Mouse (Mus musculus): ENCODE data around the gene Dgki. TPM values are rescaled to one million over a fixed set of nuclear protein-coding genes. Genes with fewer than 3 reads are reported as not detected.

Dgki gene
- polyA plus RNA-seq, 1 experiment from 2014 or later = 0.97 TPM

GRCm38 (mm10) chr6:36903159-36903794 is 396.7 kb downstream of the Dgki start:
- no peak for ATAC-seq (ENCODE audit: insufficient number of reproducible peaks, low FRiP score, low TSS enrichment, low read depth)
- no peak overlapping the region for H3K4me2 ChIP-seq (ENCODE audit: low read depth, severe bottlenecking)
- H3K9me3 ChIP-seq (ENCODE audit: control insufficient read depth, low read length) = no peaks in the 10 kb centered on the region
- no peak for DNase-seq (ENCODE audit: low spot score)
- WGBS = 38% methylated on average over 8 of the region's 8 CpGs
- peaks cover 4% of the 10 kb centered on the region; the same call in 1 of the 2 replicates for H3K4me1 ChIP-seq (ENCODE audit: control insufficient read depth, insufficient read depth, low read length)
- H3K4me3 ChIP-seq (ENCODE audit: low read depth, low read length) = no peak overlapping the region
- no peaks in the 10 kb centered on the region for H3K36me3 ChIP-seq (ENCODE audit: control insufficient read depth, insufficient read depth, low read length)
- H3K9ac ChIP-seq (ENCODE audit: low read length) = no peak overlapping the region
- H3K27me3 ChIP-seq (ENCODE audit: control insufficient read depth, insufficient read depth, low read length) = no peaks in the 10 kb centered on the region
- H3K27ac ChIP-seq (replicated peaks; ENCODE audit: low read depth, low read length) = no peak overlapping the region

GRCm38 (mm10) chr6:36899872-36900271 is 400.1 kb downstream of the Dgki start:
- Histone ChIP-seq H3K9me3 (ENCODE audit: control insufficient read depth, low read length) (no peaks in the 10 kb centered on the region), H3K27ac (replicated peaks; ENCODE audit: low read depth, low read length) (no peak overlapping the region), H3K27me3 (ENCODE audit: control insufficient read depth, insufficient read depth, low read length) (no peaks in the 10 kb centered on the region), H3K4me3 (ENCODE audit: low read depth, low read length) (no peak overlapping the region), H3K9ac (ENCODE audit: low read length) (no peak overlapping the region), H3K36me3 (ENCODE audit: control insufficient read depth, insufficient read depth, low read length) (no peaks in the 10 kb centered on the region), H3K4me1 (ENCODE audit: control insufficient read depth, insufficient read depth, low read length) (peaks cover 6% of the 10 kb centered on the region; the same call in 1 of the 2 replicates), H3K4me2 (ENCODE audit: low read depth, severe bottlenecking) (no peak overlapping the region)
- DNase-seq (ENCODE audit: low spot score) (no peak), ATAC-seq (ENCODE audit: insufficient number of reproducible peaks, low FRiP score, low TSS enrichment, low read depth) (no peak)
- 92% methylated on average over 4 of the region's 4 CpGs for WGBS

- Histone ChIP-seq H3K27me3 (ENCODE audit: control insufficient read depth, insufficient read depth, low read length) (no peaks in the 10 kb centered on the region), H3K27ac (replicated peaks; ENCODE audit: low read depth, low read length) (peak overlapping the region; percentile 23; the same call in 1 of the 2 replicates), H3K36me3 (ENCODE audit: control insufficient read depth, insufficient read depth, low read length) (no peaks in the 10 kb centered on the region), H3K4me3 (ENCODE audit: low read depth, low read length) (no peak overlapping the region), H3K9me3 (ENCODE audit: control insufficient read depth, low read length) (no peaks in the 10 kb centered on the region), H3K9ac (ENCODE audit: low read length) (no peak overlapping the region), H3K4me2 (ENCODE audit: low read depth, severe bottlenecking) (no peak overlapping the region), H3K4me1 (ENCODE audit: control insufficient read depth, insufficient read depth, low read length) (peaks cover 5% of the 10 kb centered on the region; the same call in 1 of the 2 replicates)
- no peak for DNase-seq (ENCODE audit: low spot score)
- ATAC-seq (ENCODE audit: insufficient number of reproducible peaks, low FRiP score, low TSS enrichment, low read depth) = no peak
- 69% methylated on average over 6 of the region's 6 CpGs for WGBS
Measured at GRCm38 (mm10) chr6:36898412-36898811, 401.6 kb downstream of the Dgki start.

- H3K4me2 ChIP-seq (ENCODE audit: low read depth, severe bottlenecking) = no peak overlapping the region
- ATAC-seq (ENCODE audit: insufficient number of reproducible peaks, low FRiP score, low TSS enrichment, low read depth) (0 out of 2 replicates have a peak, but pooled peaks have one; percentile 32), DNase-seq (ENCODE audit: low spot score) (no peak)
Measured at GRCm38 (mm10) chr6:36897616-36898149, 402.3 kb downstream of the Dgki start.

GRCm38 (mm10) chr6:36896656-36897055 is 403.3 kb downstream of the Dgki start:
- peak; percentile 86 for ATAC-seq (ENCODE audit: insufficient number of reproducible peaks, low FRiP score, low TSS enrichment, low read depth)
- no peak overlapping the region for H3K9ac ChIP-seq (ENCODE audit: low read length)
- 41% methylated on average over 2 of the region's 2 CpGs for WGBS

More at GRCm38 (mm10) chr6:36897616-36898149, 402.3 kb downstream of the Dgki start:
- no peak overlapping the region for H3K4me3 ChIP-seq (ENCODE audit: low read depth, low read length)
- 0 out of 2 replicates have a peak, but pooled peaks cover 2% of the 10 kb centered on the region for H3K4me1 ChIP-seq (ENCODE audit: control insufficient read depth, insufficient read depth, low read length)
- WGBS = 10% methylated on average over 3 of the region's 3 CpGs
- H3K27ac ChIP-seq (replicated peaks; ENCODE audit: low read depth, low read length) = no peak overlapping the region
- H3K27me3 ChIP-seq (ENCODE audit: control insufficient read depth, insufficient read depth, low read length) = no peaks in the 10 kb centered on the region
- no peaks in the 10 kb centered on the region for H3K36me3 ChIP-seq (ENCODE audit: control insufficient read depth, insufficient read depth, low read length)
- no peaks in the 10 kb centered on the region for H3K9me3 ChIP-seq (ENCODE audit: control insufficient read depth, low read length)
- H3K9ac ChIP-seq (ENCODE audit: low read length) = no peak overlapping the region

GRCm38 (mm10) chr6:36891820-36892219 is 408.2 kb downstream of the Dgki start:
- no peak overlapping the region for H3K27ac ChIP-seq (replicated peaks; ENCODE audit: low read depth, low read length)

More at GRCm38 (mm10) chr6:36896656-36897055, 403.3 kb downstream of the Dgki start:
- Histone ChIP-seq H3K4me1 (ENCODE audit: control insufficient read depth, insufficient read depth, low read length) (0 out of 2 replicates have a peak, but pooled peaks cover 2% of the 10 kb centered on the region), H3K27me3 (ENCODE audit: control insufficient read depth, insufficient read depth, low read length) (no peaks in the 10 kb centered on the region), H3K36me3 (ENCODE audit: control insufficient read depth, insufficient read depth, low read length) (no peaks in the 10 kb centered on the region), H3K4me2 (ENCODE audit: low read depth, severe bottlenecking) (no peak overlapping the region), H3K9me3 (ENCODE audit: control insufficient read depth, low read length) (no peaks in the 10 kb centered on the region), H3K4me3 (ENCODE audit: low read depth, low read length) (no peak overlapping the region), H3K27ac (replicated peaks; ENCODE audit: low read depth, low read length) (peak overlapping the region; percentile 58; the same call in 1 of the 2 replicates)
- DNase-seq (ENCODE audit: low spot score) = no peak

GRCm38 (mm10) chr6:36890776-36891175 is 409.2 kb downstream of the Dgki start:
- H3K27ac ChIP-seq (replicated peaks; ENCODE audit: low read depth, low read length) = no peak overlapping the region; the same call in 1 of the 2 replicates
- H3K4me3 ChIP-seq (ENCODE audit: low read depth, low read length) = no peak overlapping the region
- peaks cover 7% of the 10 kb centered on the region; the same call in 1 of the 2 replicates for H3K4me1 ChIP-seq (ENCODE audit: control insufficient read depth, insufficient read depth, low read length)
- H3K36me3 ChIP-seq (ENCODE audit: control insufficient read depth, insufficient read depth, low read length) = no peaks in the 10 kb centered on the region
- ATAC-seq (ENCODE audit: insufficient number of reproducible peaks, low FRiP score, low TSS enrichment, low read depth) = 0 out of 2 replicates have a peak, but pooled peaks have one; percentile 45
- no peaks in the 10 kb centered on the region for H3K27me3 ChIP-seq (ENCODE audit: control insufficient read depth, insufficient read depth, low read length)
- DNase-seq (ENCODE audit: low spot score) = no peak
- no peak overlapping the region for H3K9ac ChIP-seq (ENCODE audit: low read length)
- WGBS = 26% methylated on average over 2 of the region's 2 CpGs
- H3K9me3 ChIP-seq (ENCODE audit: control insufficient read depth, low read length) = no peaks in the 10 kb centered on the region
- H3K4me2 ChIP-seq (ENCODE audit: low read depth, severe bottlenecking) = no peak overlapping the region

More at GRCm38 (mm10) chr6:36891820-36892219, 408.2 kb downstream of the Dgki start:
- Histone ChIP-seq H3K9me3 (ENCODE audit: control insufficient read depth, low read length) (no peaks in the 10 kb centered on the region), H3K4me2 (ENCODE audit: low read depth, severe bottlenecking) (no peak overlapping the region), H3K36me3 (ENCODE audit: control insufficient read depth, insufficient read depth, low read length) (no peaks in the 10 kb centered on the region), H3K4me3 (ENCODE audit: low read depth, low read length) (no peak overlapping the region), H3K4me1 (ENCODE audit: control insufficient read depth, insufficient read depth, low read length) (peaks cover 9% of the 10 kb centered on the region; the same call in 1 of the 2 replicates), H3K9ac (ENCODE audit: low read length) (no peak overlapping the region), H3K27me3 (ENCODE audit: control insufficient read depth, insufficient read depth, low read length) (no peaks in the 10 kb centered on the region)
- no peak for DNase-seq (ENCODE audit: low spot score)
- 81% methylated on average over 5 of the region's 5 CpGs for WGBS
- no peak for ATAC-seq (ENCODE audit: insufficient number of reproducible peaks, low FRiP score, low TSS enrichment, low read depth)

GRCm38 (mm10) chr6:36890296-36890695 is 409.7 kb downstream of the Dgki start:
- Histone ChIP-seq H3K36me3 (ENCODE audit: control insufficient read depth, insufficient read depth, low read length) (no peaks in the 10 kb centered on the region), H3K4me1 (ENCODE audit: control insufficient read depth, insufficient read depth, low read length) (peaks cover 7% of the 10 kb centered on the region; the same call in 1 of the 2 replicates), H3K9me3 (ENCODE audit: control insufficient read depth, low read length) (no peaks in the 10 kb centered on the region), H3K27me3 (ENCODE audit: control insufficient read depth, insufficient read depth, low read length) (no peaks in the 10 kb centered on the region), H3K4me3 (ENCODE audit: low read depth, low read length) (no peak overlapping the region), H3K9ac (ENCODE audit: low read length) (no peak overlapping the region), H3K4me2 (ENCODE audit: low read depth, severe bottlenecking) (no peak overlapping the region), H3K27ac (replicated peaks; ENCODE audit: low read depth, low read length) (no peak overlapping the region; the same call in 1 of the 2 replicates)
- ATAC-seq (ENCODE audit: insufficient number of reproducible peaks, low FRiP score, low TSS enrichment, low read depth) = peak; percentile 75; the same call in 1 of the 2 replicates
- 2% methylated on average over 5 of the region's 5 CpGs for whole genome bisulfite sequencing
- peak; percentile 78 for DNase-seq (ENCODE audit: low spot score)

Data from limb, embryonic 11.5 days (tissue).